9 mouse cellular contexts compared by ENCODE assay signal in genomic region chr9:72807420-72808005, GRCm38 (mm10). TPM values are rescaled to one million over a fixed set of nuclear protein-coding genes. Genes with fewer than 3 reads are reported as not detected.
DNase-seq lines count a peak whose midpoint lies in the region; ATAC-seq and TF ChIP-seq lines count a peak whose summit lies in the region.
"Had no signal": no experiment of that assay in that cellular context is flagged by ENCODE, and none has a peak within 500 bp of the region (broad histone marks: within the 10 kb centered on the region; RNA-seq: fewer than 3 reads in every experiment).

No protein-coding gene starts in this region.

- TF ChIP-seq CTCF in lung, adult 2 months (IDR thresholded peaks at IDR 0.05; ENCODE audit: insufficient read depth, low read length) = no peak
- TF ChIP-seq CTCF in midbrain, postnatal 0 days (IDR thresholded peaks at IDR 0.05) = peak; percentile 35

- H3K4me3 ChIP-seq in lung, adult 2 months (replicated peaks; ENCODE audit: extremely low read depth, low read depth, low read length) = peak overlapping the region; percentile 50
- H3K4me3 ChIP-seq in intestine, embryonic 14.5 days (ENCODE audit: low read depth, low read length) = peak overlapping the region; percentile 63
- H3K4me3 ChIP-seq in limb, embryonic 10.5 days = peak overlapping the region; percentile 86
- peak overlapping the region; percentile 68 for H3K4me3 ChIP-seq in midbrain, postnatal 0 days (ENCODE audit: low read depth, low read length)

- DNase-seq in lung, adult 2 months = no peak
- DNase-seq in lung, adult 18-20 months = no peak
- DNase-seq in cerebellum, adult 9-11 months = peak; percentile 23
- DNase-seq in frontal cortex, postnatal 14 days (ENCODE audit: low spot score in 2 of 2) = peak; percentile 35 to 39
- DNase-seq in intestine, embryonic 14.5 days (ENCODE audit: low spot score) = peak; percentile 86
- DNase-seq in limb, embryonic 10.5 days (ENCODE audit: low spot score) = peak; percentile 83
- DNase-seq in midbrain, postnatal 0 days (ENCODE audit: low spot score) = peak; percentile 69
- DNase-seq in testis, postnatal 14 days (ENCODE audit: low spot score) = peak; percentile 55

- H3K4me1 ChIP-seq in lung, adult 2 months (ENCODE audit: control insufficient read depth, insufficient read depth, low read length) = no peaks in the 10 kb centered on the region
- peaks cover 22% of the 10 kb centered on the region for H3K4me1 ChIP-seq in intestine, embryonic 14.5 days (replicated peaks; ENCODE audit: control insufficient read depth, insufficient read depth, low read length)
- peaks cover 60% of the 10 kb centered on the region for H3K4me1 ChIP-seq in limb, embryonic 10.5 days
- peaks cover 6% of the 10 kb centered on the region; the same call in 1 of the 2 replicates for H3K4me1 ChIP-seq in midbrain, postnatal 0 days (ENCODE audit: insufficient read depth, low read length)

- peak; percentile 80 for ATAC-seq in intestine, embryonic 14.5 days (replicated peaks; ENCODE audit: low FRiP score, low TSS enrichment, low read depth)
- peak; percentile 78 for ATAC-seq in midbrain, postnatal 0 days (ENCODE audit: low FRiP score)

- H3K9ac ChIP-seq in intestine, embryonic 14.5 days (ENCODE audit: low read length) = peak overlapping the region; percentile 71
- H3K9ac ChIP-seq in midbrain, postnatal 0 days (replicated peaks; ENCODE audit: low read length, poor library complexity, severe bottlenecking) = peak overlapping the region; percentile 55

- H3K27ac ChIP-seq in intestine, embryonic 14.5 days (ENCODE audit: low read depth) = peak overlapping the region; percentile 79
- H3K27ac ChIP-seq in limb, embryonic 10.5 days = peak overlapping the region; percentile 99
- H3K27ac ChIP-seq in midbrain, postnatal 0 days (ENCODE audit: low read depth, low read length) = no peak overlapping the region

- no peaks in the 10 kb centered on the region for H3K36me3 ChIP-seq in intestine, embryonic 14.5 days (ENCODE audit: control insufficient read depth, insufficient read depth, low read length)
- peaks cover 22% of the 10 kb centered on the region for H3K36me3 ChIP-seq in limb, embryonic 10.5 days
- H3K36me3 ChIP-seq in midbrain, postnatal 0 days (ENCODE audit: insufficient read depth, low read length) = no peaks in the 10 kb centered on the region

- peak overlapping the region; percentile 97 for H3K4me2 ChIP-seq in intestine, embryonic 14.5 days (ENCODE audit: low read length)
- peak overlapping the region; percentile 100 for H3K4me2 ChIP-seq in midbrain, postnatal 0 days (ENCODE audit: low read depth, low read length, poor library complexity, severe bottlenecking)

- no peaks in the 10 kb centered on the region for H3K9me3 ChIP-seq in intestine, embryonic 14.5 days (ENCODE audit: control insufficient read depth, low read length)
- no peaks in the 10 kb centered on the region for H3K9me3 ChIP-seq in limb, embryonic 10.5 days (replicated peaks)
- H3K9me3 ChIP-seq in midbrain, postnatal 0 days (ENCODE audit: low read length) = no peaks in the 10 kb centered on the region

- no peaks in the 10 kb centered on the region for H3K27me3 ChIP-seq in intestine, embryonic 14.5 days (replicated peaks; ENCODE audit: control insufficient read depth, insufficient read depth, low read length)
- no peaks in the 10 kb centered on the region for H3K27me3 ChIP-seq in limb, embryonic 10.5 days (ENCODE audit: low read depth, poor library complexity, severe bottlenecking)
- H3K27me3 ChIP-seq in midbrain, postnatal 0 days (ENCODE audit: insufficient read depth, low read length) = peaks cover 19% of the 10 kb centered on the region; the same call in 1 of the 2 replicates

- TF ChIP-seq POLR2A in lung, adult 2 months (IDR thresholded peaks at IDR 0.05; ENCODE audit: borderline replicate concordance, extremely low read depth, low read depth, low read length) = no peak

- under 1% methylated on average over 52 of the region's 52 CpGs for WGBS in lung, adult 2 months
- WGBS in intestine, embryonic 14.5 days = 0% methylated on average over 44 of the region's 52 CpGs
- WGBS in limb, embryonic 10.5 days = under 1% methylated on average over 52 of the region's 52 CpGs
- under 1% methylated on average over 42 of the region's 52 CpGs for WGBS in midbrain, postnatal 0 days

RNA-seq across cellular contexts. Expression of gene Prtg, which starts 0.8 kb away (rescaled TPM):
- 0.04 and 0.05 TPM in 2 replicates for polyA plus RNA-seq in lung, adult 2 months (2012; rRNA removed)
- 0.84 and 1.1 TPM in 2 replicates for polyA plus RNA-seq in intestine, embryonic 14.5 days (2014; fragmentation: Nextera tagmentation; extraction: Ambion mirVana)
- 5.5 and 11.4 TPM in 2 replicates for polyA plus RNA-seq in limb, embryonic 10.5 days (2016; fragmentation: Nextera tagmentation; extraction: Ambion mirVana)
- total RNA-seq in midbrain, postnatal 0 days (2014; rRNA removed) = 0.66 and 0.93 TPM in 2 replicates
- polyA plus RNA-seq in midbrain, postnatal 0 days (2015; fragmentation: Nextera tagmentation; extraction: Ambion mirVana) = 0.25 and 0.32 TPM in 2 replicates
- total RNA-seq: neutrophil, adult 5-6 weeks had no signal

Comparison
In these comparisons a context has a peak if more than half of its experiments do, and no peak if none do; other contexts are left out.
1. DNase-seq: peak in cerebellum, adult 9-11 months (single experiment), frontal cortex, postnatal 14 days (2 of 2), intestine, embryonic 14.5 days (single experiment), limb, embryonic 10.5 days (single experiment), midbrain, postnatal 0 days (single experiment) and testis, postnatal 14 days (single experiment); none in lung, adult 2 months (single experiment) and lung, adult 18-20 months (0 of 2).
2. Peak in every context shown above with its lines, with median percentiles within 50 percentile points of each other: H3K4me3 ChIP-seq.